Mouse (Mus musculus) granulocyte monocyte progenitor cell, adult 5-6 weeks (primary cell): ENCODE measurements around the gene Tmed2. TPM values are rescaled to one million over a fixed set of nuclear protein-coding genes. Genes with fewer than 3 reads are reported as not detected.
"Not testable (repeated sequence)": the region's sequence is repeated elsewhere in the genome, so short reads cannot be mapped to it uniquely, and the experiment has no call there.

Source experiments
- ATAC-seq: replicated peaks from 2 replicates; pipeline ENCODE4 v1.8.0; 2016; ENCODE audit warnings: mild to moderate bottlenecking, moderate TSS enrichment, inconsistent platforms; ENCODE audit not compliant: poor library complexity, severe bottlenecking
- total RNA-seq, 2 experiments: library from RNA; stranded (forward) in 1 of 2; stranded (reverse) in 1 of 2; fragments of 200-712, 200-1000 nt in 1 of 2; fragments of >200 nt in 1 of 2; fragmentation: Nextera tagmentation in 1 of 2; gene quantifications; 2 replicates each; pipeline ENCODE4 v1.2.3; 2014 to 2017

Gene Tmed2
- total RNA-seq (2014; fragmentation: Nextera tagmentation) = 512 and 560 TPM in 2 replicates
- total RNA-seq (2017) = 584 and 1,053 TPM in 2 replicates

DNA sequence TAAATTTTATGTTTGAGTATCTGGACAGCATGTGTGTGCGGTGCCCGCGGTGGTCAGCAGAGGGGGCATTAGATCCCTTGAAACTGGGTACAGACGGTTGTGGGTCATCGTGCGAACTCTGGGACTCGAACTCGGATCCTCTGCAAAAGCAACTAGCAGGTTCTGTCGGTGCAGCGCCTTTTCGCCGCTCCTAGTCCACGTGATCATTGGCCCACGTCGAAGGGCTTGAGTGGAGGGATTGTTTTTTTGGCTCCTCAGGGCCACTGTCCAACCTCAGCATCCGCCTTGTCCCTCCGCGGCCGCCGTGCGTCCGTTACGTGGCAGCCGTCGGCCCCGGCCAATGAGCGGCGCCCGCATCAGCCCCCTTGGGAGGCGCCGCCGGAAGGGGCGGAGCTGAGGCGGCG is at the start of gene Tmed2:
Gene Tmed2, plus strand, starts transcription at position 313 of the 404 bp plus-strand sequence.
- ATAC-seq = peak; percentile 89

DNA sequence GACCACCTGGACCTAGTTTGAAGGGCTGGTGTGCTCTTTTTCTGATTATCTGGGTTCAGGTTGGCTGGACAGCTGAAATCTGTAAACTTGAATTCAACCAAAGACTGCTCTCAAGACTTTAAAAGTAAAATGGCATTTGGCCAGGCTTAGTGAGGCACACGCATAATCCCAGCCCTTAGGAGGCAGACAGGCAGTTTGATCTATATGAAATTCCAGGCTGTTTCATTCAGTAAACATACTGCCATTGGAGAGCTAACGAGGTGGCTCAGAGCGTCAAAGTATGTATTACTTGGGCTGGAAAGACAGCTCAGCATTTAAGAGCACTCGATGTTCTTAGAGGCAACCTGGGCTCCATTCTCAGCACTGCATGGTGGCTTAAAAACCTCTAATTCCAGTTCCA is 48.8 kb upstream of the Tmed2 start:
- no peak for ATAC-seq

DNA sequence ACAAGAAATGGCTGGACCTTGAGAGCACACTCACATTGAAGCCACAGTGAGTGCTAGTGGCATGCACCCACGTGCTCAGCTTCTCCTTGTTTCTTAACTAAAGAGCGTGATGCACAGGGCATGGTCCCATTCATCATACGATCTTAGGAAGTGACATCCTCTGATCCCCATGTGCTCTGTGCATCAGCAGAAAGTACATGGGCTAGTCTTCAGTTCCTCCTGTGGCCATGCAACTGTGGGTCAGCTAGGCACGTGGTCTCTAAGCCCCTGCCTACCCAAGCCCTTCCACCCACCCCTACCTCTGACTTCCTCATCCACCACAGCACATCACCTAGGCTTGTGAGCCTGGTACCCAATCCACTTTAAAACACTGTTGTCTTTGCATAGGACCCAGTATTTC is 47.9 kb upstream of the Tmed2 start:
- peak; percentile 83 for ATAC-seq

DNA sequence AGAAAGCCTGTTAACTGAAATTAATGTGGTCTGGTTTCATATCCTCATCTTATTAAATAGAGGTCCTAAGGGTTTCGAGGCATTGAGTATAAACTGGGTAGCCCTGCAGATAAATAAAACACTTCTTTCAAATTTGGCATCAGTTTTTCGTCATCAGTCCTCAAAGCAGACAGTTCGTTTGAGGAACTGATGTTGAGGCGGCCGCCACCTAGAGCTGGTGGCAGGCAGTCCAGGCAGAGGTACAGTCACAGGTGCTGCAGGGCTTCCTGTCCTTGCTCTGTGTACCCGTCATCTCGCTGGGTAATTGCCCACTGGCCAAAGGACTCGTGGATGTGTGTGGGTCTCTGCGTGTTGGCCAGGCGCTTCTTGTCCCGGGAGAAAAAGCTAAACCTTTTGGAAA is 47.0 kb upstream of the Tmed2 start:
- peak; percentile 54 for ATAC-seq

DNA sequence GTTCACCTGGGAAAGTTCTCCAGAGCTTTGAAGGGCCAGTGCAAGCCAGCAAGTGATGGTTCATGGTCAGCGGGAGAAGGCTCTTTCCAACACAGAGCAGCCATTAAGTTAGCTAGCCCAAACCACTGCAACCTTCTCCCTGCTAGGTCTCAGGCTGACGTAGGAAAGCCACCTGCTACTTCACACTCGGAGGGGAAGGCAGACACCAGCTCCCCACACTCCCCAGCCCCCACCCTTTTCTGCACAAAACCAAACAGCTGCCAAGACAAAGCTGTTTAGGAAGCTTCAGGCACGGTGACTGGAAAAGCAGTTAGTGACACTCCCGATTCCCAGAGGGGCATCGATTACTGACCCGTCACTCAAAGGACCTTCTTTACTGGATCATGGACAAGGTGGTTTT is 44.9 kb upstream of the Tmed2 start:
- ATAC-seq = no peak

DNA sequence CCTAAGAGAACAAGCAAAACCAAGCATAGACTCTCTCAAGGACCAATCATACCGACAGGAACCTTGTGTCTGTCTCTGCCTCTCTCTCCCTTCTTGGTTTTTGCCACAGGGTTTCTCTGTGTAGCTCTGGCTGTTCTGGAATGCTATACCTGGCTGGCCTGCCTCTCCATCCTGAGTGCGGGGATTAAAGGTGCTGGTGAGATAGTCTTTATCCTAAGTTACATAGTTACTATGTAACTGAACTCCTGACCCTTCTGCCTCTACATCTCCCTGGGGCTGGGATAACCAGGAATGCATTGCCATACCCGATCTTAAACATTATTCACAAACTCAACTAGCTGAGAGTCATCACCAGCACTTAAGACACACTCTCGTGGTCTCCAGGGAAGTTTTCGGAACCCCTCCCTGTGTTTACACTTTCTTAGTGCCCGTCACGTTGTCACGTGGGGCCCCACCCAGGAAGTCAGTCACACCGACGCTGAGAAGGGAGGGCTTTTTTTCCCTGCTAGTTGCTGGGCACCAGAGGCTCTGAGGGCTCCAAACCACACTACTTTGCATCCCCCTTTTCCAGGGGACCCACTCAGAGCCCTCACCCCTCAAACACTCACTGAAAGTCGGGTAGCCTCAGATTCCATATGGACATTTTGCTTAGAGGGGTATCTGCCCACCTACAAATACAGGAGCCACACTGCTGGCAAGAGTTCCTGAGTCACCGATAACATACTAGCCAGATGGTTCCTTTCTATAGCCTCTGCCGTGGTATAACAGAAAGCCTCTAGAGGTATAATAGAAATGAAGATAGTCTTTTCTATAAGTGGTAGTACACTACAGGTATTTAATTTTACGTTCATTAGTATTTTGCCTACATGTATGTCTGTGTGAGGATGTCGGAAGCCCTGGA is 43.6 kb upstream of the Tmed2 start:
- ATAC-seq = peak; percentile 22; the same call in 1 of the 2 replicates

DNA sequence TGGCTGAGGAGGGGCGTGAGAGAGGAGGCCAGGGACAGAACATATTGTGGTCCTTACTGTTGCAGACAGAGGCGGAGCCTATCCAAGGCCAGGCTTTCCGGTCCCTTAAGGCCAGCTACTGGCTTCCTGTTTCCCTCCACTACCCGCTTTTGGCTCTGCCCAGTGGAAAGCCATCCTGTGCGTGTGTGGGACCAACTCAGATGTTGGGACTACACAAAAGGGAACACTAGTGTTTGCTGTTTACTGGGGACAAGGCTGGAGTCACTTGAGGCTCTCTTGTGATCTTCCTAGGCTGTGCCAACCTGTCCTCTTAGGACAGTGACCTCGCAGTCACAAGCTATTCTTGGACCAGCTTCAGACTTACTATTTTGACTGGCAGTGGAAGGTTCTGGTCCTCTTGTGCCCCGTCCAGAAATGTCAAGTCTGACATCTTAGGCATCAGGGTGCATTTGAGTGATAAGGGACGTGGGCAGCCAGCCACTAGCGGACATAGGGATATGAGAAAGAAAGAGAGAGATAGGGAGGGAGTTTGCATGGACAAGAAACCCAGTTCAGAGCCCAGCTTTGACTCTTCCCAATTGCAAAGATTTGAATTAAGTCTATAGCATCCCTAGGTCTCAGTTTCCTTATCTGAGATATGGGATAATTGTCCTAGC is 42.1 kb upstream of the Tmed2 start:
- ATAC-seq = peak; percentile 71

DNA sequence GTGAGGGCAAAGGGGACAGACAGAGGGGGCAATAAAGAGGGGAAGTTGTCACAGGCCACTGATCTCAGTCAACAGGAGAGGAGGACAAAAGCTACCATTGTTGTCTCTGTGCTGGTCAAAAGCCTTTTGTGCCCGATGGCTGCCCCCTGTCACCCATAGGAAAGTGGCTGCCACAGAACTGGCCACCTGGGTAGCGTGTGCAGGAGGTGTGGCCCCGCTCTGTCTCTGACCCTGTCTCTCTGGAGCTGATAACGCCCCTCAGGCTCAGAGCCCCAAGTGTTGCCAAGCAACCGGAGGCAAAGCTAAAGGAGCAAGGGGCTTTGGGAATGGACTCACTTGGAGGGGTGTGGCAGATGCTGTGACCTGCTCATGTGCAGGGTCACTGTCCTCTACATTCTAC is 41.5 kb upstream of the Tmed2 start:
- no peak for ATAC-seq

DNA sequence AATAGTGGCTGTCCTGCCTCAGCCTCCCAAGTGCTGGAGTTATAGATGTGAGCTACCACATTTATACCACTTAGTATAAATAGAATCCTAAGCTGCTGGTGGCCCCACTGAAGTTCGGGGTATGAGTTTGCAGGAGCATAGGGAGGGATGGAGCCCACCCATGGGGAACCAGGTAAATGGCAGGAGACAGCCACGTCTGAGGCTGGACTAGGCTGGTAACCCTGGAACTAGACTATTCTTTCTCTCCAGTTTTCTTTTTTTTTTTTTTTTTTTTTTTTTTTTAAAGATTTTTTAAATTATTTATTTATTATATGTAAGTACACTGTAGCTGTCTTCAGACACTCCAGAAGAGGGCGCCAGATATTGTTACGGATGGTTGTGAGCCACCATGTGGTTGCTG is 40.5 kb upstream of the Tmed2 start:
- ATAC-seq = not testable (repeated sequence)

DNA sequence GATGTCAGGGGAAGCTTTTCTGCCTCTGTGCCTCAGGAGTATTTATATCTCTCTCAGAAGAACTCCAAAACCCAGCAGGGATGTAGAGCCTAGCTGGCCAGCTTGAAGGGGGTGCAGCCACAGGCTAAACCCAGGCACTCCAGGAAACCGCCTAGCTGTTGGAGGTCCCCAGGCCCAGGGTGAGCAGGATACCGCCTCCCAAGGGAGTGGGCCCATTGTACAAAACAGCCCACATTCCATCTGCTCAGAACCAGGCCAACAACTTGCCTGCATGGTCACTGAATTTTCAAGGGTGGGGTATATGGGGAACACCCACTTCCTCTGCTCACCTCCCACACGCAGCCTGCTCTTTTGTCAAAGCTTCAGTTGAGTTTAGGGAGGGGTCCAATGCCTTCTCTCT is 39.9 kb upstream of the Tmed2 start:
- no peak for ATAC-seq

DNA sequence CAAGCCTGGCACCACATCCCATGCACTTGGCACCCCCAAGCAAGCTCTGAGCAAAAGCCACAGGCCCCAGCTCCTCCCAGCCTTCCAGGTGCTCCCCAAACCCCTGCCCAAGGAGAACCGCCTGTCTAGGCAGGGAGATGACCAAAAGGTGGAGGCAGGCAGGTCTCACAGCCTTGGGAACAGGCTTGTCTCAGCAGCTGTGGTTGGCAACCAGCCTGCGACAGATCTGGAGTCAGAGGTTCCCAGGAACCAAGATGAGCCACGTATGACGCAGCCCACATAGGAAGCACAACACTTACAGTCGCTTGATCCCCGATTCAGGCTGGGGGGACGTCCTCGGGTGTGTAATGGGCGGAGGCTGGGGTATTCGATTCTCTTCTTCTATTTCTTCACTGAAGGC is 39.0 kb upstream of the Tmed2 start:
- no peak for ATAC-seq

DNA sequence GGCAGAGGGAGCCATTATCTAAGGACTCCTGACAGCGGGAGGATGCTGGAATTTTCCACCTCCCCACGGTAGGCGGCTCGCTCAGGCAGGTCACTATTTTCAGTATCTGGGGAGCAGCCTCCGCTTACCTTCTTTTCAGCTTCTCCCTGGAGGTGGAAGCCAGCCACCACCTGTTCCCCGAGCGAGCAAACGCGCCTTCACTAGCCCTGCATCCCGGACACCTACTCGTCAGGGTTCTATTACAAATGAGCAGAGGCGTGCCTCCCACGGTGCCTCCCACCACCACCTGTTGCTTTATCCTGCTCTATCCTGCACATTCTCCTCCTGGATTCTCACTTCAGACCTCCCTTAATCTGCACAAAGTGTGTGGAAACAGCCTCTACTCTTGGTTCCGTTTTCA is 36.8 kb upstream of the Tmed2 start:
- no peak for ATAC-seq

DNA sequence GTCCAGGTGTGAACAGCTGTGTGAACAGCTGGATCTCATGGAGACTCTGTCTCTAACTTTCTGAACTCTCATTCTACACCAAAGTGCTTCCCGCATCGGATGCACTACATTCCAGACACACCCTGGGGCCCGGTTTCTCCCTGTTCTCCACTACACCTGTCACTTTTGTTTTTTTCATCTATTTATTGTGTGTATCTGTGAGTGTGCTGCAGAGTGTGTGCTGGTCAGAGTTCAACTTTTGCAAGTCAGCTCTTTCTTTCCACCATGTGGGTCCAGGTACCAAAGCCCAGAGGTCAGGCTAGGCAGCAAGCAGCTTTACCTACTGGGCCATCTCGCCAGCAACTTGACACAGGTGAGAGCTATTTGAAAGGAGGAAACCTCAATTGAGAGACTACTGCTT is 35.3 kb upstream of the Tmed2 start:
- ATAC-seq = no peak

DNA sequence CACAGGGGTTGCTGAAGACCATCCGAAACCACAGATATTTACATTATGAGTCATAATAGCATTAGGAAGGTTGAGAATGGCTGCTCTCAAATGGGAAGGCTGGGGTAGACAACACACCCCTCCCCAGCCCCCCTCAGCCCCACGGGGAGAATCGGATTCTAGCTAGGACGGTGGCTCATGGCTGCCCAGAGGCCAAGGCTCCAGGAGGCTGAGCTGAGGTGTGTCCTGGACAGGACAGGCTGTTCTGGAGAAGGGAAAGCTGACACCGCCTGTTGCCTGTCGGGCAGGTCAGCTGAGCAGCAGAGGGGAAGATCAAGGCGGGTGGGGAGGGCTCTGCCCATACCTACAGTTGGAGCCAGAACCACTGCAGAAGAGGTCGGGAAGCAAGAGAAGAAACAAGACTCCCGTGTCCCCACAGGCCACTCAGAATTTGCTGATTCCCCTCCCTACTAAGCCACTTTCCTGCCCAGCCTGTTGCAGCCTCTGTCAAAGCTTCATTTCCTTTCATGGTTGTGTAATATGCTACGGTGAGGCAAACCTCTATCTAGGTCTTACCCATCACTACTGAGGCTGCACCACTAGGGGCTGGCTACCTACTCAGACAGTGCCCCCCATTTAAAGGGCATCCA is 33.6 kb upstream of the Tmed2 start:
- peak; percentile 95 for ATAC-seq

DNA sequence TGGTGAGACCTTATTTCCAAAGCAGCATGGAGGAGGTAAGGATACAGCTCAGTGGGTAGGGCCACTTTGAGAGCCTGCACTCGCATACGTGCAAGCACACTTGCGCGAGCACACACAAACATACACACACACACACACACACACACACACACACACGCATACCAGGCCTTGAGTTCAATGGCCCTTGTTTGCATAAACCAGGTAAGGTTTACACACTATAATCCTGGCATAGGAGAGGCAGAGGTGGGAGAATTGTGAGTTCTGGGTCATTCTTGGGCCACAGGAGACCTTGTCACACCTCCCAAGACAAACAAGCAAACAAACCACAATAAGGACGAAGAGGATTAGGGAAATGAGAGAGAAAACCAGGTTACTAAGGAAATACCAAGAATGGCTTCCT is 31.3 kb upstream of the Tmed2 start:
- no peak for ATAC-seq

DNA sequence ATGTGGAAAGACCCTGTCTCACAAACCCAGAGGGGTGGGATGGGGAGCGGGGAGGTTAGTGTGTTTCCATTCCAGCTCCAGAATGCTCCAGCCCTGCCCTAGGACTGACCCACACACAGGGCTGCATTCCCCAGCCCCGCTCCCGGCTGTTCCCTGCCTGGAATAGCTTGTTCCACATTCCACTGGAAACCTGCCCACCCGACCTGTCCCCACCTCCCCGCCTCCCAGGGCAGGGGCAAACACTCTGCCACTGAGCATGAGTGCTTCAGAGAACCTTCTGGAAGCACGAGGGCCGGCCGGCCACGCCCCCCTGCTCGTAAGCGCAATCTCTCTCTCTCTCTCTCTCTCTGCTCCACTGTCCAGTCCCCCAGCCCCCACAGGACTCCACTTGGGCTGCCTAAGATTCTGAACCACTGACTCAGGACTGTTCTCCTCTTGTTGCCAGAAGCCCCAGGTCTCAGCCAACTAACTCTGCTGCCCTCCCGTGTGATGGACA is 30.7 kb upstream of the Tmed2 start:
- ATAC-seq = no peak

DNA sequence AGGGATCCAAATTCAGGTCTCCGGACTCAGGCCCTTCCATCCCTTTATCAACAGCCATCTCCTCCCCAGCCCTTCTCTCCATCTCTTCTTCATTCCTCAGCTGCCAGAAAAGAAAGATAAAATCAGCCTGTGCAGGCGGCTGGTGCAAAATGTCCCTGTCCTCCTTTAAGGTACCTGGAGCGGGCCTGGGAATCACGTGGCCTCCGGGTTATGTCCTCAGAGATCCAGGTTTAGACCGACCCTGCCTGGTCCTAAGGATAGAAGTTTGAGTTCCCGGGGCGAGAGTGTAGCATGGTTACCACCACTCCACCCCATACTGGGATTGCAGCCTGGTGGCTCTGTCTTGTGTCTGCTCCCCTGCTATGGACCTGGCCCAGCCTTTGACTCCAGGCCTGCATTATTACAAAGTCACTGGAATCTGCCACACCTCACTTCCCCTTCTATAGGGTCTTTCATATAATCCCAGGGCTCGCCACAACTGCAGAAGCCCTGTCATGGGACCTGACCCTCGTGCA is 29.9 kb upstream of the Tmed2 start:
- ATAC-seq = no peak

DNA sequence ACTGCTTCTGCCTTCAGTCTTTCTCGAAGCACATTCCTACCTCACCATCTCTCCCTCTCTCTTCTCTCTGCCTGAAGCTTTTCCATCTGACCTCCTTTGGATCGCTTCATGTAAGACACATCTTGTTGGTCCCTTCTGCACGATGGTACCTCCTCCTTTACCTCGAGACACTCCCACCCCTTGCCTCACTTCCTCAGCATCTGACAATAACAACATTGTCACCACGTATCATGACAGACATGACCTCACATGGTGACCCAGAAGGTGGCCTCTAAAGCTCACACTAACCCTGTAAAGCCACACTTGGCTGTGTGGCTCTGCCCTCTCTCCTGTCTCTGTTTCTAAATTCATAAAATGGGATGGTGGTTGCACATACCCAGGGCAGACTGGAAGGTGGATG is 24.7 kb upstream of the Tmed2 start:
- peak; percentile 52 for ATAC-seq

DNA sequence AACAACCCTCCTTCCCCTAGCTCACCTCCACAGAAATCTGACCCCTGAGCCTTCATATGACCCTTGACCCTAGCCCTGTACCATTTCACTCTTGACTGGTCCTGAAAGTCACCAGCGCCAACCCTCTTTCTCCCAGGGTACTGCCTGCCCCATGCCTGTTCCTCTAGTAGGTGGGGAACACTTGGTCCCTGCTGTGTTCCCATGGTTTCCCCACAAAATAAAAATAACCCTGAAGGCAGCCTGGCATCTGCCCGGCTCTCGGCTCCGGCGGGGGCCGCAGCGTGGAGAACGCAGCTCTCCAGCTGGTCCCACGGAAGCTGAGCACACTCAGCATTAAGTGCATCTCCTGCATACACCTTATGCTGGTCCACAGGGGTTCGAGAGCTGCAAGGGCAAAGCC is 21.8 kb upstream of the Tmed2 start:
- ATAC-seq = no peak

DNA sequence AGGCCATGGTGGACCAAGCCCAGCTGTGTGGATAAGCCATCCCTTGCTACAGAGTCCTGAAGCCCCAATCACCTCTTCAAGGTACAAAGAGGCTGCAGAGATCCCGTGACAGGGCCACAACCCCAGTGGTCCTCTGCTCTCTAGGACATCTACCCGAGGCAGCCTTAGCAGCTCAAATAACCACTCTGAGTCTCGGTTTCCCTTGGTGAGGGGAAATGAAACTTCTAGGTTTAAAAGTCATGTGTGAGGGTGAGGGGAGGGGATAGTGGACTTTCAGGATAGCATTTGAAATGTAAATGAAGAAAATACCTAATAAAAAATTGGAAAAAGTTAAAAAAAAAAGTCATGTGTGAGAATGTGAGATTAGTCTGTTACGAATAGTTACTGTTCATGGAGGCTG is 18.9 kb upstream of the Tmed2 start:
- peak; percentile 77 for ATAC-seq

DNA sequence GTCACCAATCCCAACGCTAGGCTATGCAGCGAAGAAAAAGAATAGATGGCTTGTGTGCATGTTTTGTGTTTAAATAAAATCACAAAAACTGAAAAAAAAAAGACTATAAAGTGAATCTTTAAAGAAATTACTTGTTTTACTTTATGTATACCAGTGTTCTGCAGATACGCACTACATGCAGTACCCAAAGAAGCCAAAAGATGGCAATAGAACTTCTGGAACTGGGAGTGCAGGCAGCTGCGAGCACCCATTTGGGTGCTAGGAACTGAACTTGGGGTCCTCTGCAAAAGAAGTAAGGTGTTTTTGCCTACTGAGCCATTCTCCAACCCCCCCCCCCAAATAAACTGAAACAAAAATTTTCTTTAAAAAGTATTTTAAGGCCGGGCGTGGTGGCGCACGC is 17.5 kb upstream of the Tmed2 start:
- ATAC-seq = no peak
